Mouse (Mus musculus): ENCODE data around the gene Slc51b. TPM values are rescaled to one million over a fixed set of nuclear protein-coding genes. Genes with fewer than 3 reads are reported as not detected.

The Slc51b gene
- polyA plus RNA-seq (2017; shearing (Covaris generic)), result not detected

DNA sequence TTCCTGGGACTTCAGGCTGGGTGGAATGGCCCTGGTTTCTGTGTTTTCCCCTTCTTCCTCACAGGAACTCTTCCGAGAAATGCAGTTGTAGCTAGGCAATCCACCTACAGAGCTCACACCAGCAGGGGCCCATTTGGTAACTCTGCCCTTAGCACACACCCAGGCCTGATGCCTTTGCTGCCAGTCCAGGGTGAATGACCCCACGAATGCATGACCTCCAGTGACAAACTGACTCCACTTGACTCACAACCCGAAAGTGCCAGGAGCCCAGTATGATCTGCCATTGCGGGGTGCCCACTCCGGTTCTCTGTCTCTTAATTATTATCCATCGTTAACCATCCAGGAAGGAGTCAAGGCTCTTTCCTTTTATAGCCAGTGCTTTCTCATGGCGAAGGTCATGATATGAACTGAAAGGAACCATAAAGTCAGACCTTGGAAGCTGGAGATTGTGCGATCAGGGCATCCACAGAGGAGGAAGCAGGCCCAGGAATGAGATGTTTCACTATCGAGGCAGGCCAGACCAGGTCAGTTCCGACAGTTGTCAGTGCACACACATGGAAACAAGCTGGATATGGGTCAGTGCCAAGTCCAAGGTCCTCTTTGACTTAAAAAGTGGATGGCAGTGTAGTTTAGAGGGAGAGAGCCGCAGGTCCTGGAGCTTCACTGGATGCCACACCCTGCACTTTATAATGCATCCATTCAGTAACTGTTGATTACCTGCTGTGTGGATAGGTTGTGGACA lies at the start of gene Slc51b:
Gene Slc51b (minus strand): TSS at position 196 of the 742 bp plus-strand sequence.

GRCm38 (mm10) chr9:65460732-65461442 lies 38.1 kb upstream of the Slc51b start, which contains the start of gene Spg21:
TSS of gene Spg21 (plus strand) at chr9:65460947.

GRCm38 (mm10) chr9:65435671-65436301 lies 13.0 kb upstream of the Slc51b start, which contains the start of gene Mtfmt:
TSS of gene Mtfmt (plus strand) at chr9:65435782.

DNA sequence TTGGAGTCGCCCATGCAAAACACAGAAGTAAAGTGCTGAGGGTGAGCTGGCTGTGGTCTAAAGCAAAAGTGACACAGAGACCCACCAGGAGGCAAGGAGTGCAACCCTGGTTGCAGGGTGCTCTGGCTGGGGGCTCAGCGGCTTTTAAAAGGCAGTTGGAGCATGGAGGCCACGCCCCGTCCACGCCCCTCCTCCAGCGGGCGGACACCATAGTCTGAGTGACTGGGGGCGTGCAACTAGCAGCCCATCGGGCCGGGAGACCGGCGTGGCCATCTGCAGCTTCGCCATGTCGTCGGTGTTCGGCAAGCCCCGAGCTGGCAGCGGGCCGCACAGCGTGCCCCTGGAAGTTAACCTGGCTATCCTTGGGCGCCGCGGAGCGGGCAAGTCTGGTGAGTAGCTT lies 24.5 kb downstream of the Slc51b start, which contains the start of gene Rasl12:
Gene Rasl12 (plus strand): TSS at position 228 of the 400 bp plus-strand sequence.

DNA sequence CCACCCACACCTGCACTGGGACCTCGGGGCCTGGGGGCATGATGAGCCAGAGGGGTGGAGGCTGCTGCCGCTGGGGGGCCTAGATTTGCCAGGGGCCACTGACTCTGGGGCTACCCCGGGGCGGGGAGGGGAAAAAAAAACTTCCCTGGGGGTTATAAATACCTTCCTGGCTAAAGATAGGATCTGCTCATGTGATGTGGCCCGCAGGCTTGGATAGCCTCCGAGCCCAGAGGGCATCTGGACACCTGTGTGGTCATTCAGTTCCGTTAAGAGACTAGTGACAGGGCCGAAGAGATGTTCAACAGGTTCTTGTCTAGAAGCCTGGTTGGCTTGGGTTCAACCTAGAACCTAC lies 31.2 kb downstream of the Slc51b start, which contains the start of gene Kbtbd13:
Gene Kbtbd13 (minus strand): TSS at position 40 of the 352 bp plus-strand sequence.

Other genes starting within 250 kb of the Slc51b start
- 7.2 TPM for gene Parp16, start 227.6 kb downstream of the Slc51b start, polyA plus RNA-seq (2017; shearing (Covaris generic))
- gene Cilp, start 157.8 kb downstream of the Slc51b start, polyA plus RNA-seq (2017; shearing (Covaris generic)), result not detected
- 50.9 TPM for gene Clpx, start 128.7 kb downstream of the Slc51b start, polyA plus RNA-seq (2017; shearing (Covaris generic))
- gene Pdcd7, start 76.9 kb downstream of the Slc51b start, polyA plus RNA-seq (2017; shearing (Covaris generic)), result 3.6 TPM
- not detected for gene Ubap1l, start 61.9 kb downstream of the Slc51b start, polyA plus RNA-seq (2017; shearing (Covaris generic))
- not detected for gene Kbtbd13, start 31.3 kb downstream of the Slc51b start, polyA plus RNA-seq (2017; shearing (Covaris generic))
- not detected for gene Rasl12, start 24.4 kb downstream of the Slc51b start, polyA plus RNA-seq (2017; shearing (Covaris generic))
- 45.0 TPM for gene Mtfmt, start 12.8 kb upstream of the Slc51b start, polyA plus RNA-seq (2017; shearing (Covaris generic))
- gene Spg21, start 38.0 kb upstream of the Slc51b start, polyA plus RNA-seq (2017; shearing (Covaris generic)), result 86.3 TPM
- gene Ankdd1a, start 97.2 kb upstream of the Slc51b start, polyA plus RNA-seq (2017; shearing (Covaris generic)), result not detected
- gene Plekho2, start 157.1 kb upstream of the Slc51b start, polyA plus RNA-seq (2017; shearing (Covaris generic)), result 91.5 TPM
- gene Pif1, start 164.2 kb upstream of the Slc51b start, polyA plus RNA-seq (2017; shearing (Covaris generic)), result 0.35 TPM
- 0.95 TPM for gene Rbpms2, start 206.7 kb upstream of the Slc51b start, polyA plus RNA-seq (2017; shearing (Covaris generic))
- gene Oaz2, start 245.0 kb upstream of the Slc51b start, polyA plus RNA-seq (2017; shearing (Covaris generic)), result 135 TPM